Mouse (Mus musculus): ENCODE results near the gene Kmt2d.
A peak's percentile ranks its signal among the peaks of the same experiment; 100 is the strongest.
"Not testable (repeated sequence)": the region's sequence is repeated elsewhere in the genome, so short reads cannot be mapped to it uniquely, and the experiment has no call there.

Gene Kmt2d

DNA sequence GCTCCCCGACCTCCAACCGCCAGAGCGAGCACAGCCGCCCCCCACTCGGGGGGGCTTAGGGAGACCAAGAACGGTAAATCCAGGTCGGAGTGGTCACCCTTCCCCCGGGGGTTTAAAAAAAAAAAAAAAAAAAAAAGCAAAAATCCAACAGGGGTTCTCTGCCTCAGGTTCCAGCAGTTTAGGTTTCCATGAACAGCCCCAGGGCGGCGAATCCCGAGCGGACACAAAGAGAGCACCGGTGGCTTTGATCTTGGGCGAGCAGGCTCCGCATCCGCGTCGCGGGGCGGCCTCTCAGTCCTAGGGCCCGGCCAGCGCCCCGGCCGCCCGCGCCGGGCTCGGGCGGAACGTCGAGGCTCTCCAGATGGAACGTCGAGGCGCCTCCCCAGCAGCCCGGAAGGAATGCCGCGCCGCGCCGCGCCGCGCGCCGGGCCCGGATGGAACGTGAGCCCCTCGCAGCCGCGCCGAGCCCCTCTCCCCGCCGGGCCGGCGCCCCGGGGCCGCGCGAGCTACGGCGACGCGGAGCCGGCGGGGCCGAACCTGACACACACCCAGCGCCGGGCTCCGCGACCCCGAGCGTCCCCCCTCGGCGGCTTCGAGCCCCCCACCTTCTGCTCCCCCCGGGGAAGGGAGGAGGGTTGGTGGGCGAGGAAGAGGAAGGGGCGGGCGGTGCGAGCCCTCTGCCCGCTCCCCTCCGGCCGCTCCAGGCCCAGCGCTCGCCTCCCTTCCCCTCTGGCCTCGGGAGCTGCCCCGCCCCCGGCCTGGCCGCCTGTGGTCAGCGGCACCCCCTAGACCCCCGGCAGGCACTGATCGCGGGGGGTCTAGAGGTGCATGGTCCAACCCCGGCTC, at the start of gene Kmt2d:
TSS of gene Kmt2d (minus strand) at position 135 of the 846 bp plus-strand sequence.
- peak; percentile 55 for DNase-seq (ENCODE audit: low read depth, low spot score)

GRCm38 (mm10) chr15:98918499-98918895, 47.5 kb upstream of the Kmt2d start:
- DNase-seq (ENCODE audit: low read depth, low spot score): not testable (repeated sequence)

DNA sequence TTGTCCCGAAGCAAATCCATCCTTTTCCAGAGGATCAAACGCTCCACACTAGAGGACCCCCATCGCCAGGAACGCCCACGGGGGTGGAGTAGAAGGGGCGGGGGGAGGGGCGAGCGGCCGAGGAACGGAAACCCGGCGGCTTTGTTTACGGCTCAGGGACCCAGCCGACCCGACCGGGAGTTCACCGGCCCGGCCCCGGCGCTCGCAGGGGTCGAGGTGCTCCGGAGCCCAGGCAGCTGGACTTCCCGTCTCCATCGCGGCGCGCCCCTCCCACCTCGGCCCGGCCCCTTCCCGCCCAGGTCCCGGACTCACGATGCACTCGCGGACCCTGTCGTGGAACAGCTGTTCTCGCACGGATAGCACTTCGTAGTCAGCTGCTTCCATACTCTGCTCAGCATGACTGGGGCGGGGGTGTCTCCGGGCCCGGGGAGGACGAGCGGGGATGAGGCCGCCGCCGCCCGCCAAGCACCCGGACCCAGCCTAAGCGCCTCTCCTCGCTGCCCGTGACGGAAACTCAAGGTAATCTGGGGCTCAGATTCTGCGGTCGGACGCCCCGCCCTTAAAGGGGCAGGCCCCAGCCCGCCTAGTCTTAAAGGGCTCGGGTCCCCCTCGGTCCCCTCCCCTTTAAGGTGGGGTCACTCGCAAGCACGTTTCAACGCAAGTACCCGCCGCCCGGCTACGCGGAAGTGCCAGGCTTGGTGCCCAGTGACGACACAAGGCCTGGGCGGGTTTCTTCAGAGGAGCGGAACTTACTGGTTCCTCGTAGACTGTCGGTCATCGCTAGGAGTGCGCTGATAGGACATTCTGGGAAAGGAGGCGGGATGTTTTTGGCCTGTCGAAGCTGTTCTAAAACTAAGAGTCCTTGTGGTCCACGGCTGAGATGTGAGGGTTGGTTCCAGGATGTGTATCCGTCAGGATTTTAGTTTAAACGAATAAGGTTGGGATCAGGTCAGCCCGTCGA, 46.8 kb upstream of the Kmt2d start, which contains the start of gene Lmbr1l:
TSS of gene Lmbr1l (minus strand) at position 694 of the 961 bp plus-strand sequence.
- DNase-seq (ENCODE audit: low read depth, low spot score): peak; percentile 99

GRCm38 (mm10) chr15:98917091-98917490, 46.1 kb upstream of the Kmt2d start:
- peak; percentile 48 for DNase-seq (ENCODE audit: low read depth, low spot score)

DNA sequence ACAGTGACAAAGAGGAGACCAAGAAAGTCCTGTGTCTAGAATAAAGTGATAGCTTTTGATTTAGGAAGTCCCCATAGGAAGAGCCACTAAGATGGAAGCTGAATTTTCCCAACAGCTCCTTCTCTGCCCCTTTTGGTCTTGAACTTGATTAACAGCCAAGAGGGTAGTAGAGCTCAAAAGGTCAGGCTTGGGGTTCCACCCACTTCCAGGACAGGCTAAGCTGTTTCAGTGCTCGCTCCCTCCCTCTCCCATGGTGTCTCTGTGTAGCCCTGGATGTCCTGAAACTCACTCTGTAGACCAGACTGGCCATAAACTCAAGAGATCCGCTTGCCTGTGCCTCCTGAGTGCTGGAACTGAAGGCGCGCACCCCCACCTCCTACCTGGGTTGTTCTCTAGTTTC, 45.0 kb upstream of the Kmt2d start:
- DNase-seq (ENCODE audit: low read depth, low spot score): no peak

DNA sequence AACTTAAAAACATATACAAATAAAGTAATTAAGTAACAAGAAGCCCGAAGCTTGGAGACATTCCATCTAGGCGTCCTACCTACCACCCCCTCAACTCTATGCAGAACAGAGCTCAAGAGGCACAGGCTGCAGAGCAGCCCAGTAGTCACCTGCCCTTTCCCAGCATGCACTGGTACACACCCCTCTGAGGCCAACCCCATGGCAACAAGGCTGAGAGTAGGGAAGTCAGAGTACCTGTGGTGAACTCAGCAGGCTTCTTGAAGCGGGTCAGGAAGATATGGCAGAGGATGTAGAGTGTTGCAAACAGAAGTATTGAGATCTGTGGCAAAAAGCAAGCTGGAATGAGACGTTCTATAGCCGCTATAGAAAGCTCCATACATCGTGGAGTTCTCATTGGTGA, 43.9 kb upstream of the Kmt2d start:
- peak; percentile 42 for DNase-seq (ENCODE audit: low read depth, low spot score)

- DNase-seq (ENCODE audit: low read depth, low spot score): peak; percentile 71
Measured at GRCm38 (mm10) chr15:98904692-98905091, 33.7 kb upstream of the Kmt2d start.

GRCm38 (mm10) chr15:98902600-98902999, 31.6 kb upstream of the Kmt2d start:
- no peak for DNase-seq (ENCODE audit: low read depth, low spot score)

GRCm38 (mm10) chr15:98901530-98901929, 30.5 kb upstream of the Kmt2d start:
- no peak for DNase-seq (ENCODE audit: low read depth, low spot score)

DNA sequence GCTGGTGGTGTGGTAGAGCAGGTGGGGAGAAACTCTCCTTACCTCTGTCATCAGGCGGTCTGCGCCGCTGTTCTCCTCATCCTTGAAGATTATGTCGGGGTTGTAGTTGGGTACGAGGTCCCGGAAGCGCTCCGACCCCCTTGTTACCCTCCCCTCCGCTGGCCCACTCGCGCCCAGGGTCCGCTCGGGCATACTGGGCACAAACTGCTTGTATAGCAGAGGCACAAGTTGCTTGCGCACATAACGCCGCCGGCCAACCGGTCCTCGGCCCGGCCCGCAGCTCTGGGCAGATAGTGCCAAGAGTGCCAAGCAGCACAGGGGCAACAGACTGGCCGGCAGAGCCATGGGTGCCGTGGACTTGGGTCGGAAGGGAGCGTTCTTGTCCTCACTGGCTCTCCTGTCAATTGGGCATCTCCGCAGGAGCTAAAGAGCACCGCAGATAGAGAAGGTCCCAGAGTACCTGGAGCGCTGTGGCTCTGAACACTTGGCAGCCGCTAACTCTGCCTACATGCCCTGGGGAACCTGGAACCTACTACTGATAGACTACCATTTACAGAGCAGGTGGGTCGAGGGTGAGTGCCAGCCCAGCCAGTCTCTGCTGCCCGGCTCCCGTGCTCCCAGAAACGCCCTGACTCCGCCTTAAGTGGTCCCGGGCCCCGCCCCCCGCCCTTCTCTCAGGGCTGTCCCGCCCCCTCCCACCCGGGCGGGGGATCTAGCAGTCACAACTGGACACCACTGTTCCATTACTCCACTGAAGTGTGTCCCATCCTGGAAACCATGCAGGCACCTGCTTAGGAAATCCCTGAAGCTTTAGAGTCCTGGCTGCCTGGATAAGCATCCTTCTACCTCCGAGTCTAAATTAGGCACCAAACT, 27.2 kb upstream of the Kmt2d start, which contains the start of gene Dhh:
TSS of gene Dhh (minus strand) at position 613 of the 873 bp plus-strand sequence.
- DNase-seq (ENCODE audit: low read depth, low spot score): no peak

GRCm38 (mm10) chr15:98897495-98897894, 26.5 kb upstream of the Kmt2d start:
- DNase-seq (ENCODE audit: low read depth, low spot score): no peak

DNA sequence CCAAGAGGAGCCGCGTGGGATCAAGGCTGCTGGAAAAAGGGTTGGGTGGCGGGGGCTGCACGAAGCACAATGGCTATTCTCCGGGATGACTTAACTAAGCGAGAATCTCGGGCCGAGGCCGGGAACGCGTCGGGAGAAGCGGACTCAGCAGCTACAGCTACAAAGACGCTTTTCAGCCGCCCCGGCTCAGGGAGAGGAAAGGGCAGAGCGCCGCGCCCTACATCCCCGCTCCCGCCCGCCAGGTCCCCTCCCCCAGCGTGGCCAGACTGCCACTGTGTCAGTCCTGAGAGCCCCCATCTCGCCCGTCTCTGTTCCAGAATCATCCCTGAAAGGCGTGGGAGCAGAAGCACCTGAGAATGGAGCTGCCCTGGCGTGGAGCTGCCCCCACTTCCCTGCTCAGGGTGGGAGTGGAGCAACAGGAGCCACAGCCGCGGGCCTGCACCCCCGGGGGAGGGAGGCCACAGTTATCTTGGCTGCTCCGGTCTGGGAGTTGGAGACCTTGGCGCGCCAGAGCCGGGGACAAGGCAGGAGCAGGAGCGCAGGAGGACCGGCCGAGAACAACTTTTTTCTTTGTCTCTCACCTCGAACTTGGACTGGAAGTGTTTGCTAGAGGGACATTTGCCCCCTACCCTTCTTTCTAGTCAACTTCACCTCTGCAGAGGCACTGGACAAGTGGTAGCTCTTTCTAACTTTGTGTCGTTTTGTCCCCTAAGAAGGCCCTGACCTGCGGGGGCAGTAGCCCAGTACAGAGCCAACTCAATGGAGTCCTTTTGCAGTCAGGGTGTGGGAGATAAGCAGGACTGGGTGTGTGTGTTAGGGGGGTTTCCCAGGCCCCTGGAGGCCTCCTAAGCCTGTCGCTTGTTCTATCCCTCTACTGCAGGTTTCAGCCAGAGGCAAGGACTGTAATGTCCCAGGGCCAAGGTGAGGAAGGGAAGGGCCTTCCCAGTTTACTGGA, 24.9 kb upstream of the Kmt2d start:
- no peak for DNase-seq (ENCODE audit: low read depth, low spot score)

- DNase-seq (ENCODE audit: low read depth, low spot score): peak; percentile 25
Measured at GRCm38 (mm10) chr15:98894746-98895634, 24.0 kb upstream of the Kmt2d start.

DNA sequence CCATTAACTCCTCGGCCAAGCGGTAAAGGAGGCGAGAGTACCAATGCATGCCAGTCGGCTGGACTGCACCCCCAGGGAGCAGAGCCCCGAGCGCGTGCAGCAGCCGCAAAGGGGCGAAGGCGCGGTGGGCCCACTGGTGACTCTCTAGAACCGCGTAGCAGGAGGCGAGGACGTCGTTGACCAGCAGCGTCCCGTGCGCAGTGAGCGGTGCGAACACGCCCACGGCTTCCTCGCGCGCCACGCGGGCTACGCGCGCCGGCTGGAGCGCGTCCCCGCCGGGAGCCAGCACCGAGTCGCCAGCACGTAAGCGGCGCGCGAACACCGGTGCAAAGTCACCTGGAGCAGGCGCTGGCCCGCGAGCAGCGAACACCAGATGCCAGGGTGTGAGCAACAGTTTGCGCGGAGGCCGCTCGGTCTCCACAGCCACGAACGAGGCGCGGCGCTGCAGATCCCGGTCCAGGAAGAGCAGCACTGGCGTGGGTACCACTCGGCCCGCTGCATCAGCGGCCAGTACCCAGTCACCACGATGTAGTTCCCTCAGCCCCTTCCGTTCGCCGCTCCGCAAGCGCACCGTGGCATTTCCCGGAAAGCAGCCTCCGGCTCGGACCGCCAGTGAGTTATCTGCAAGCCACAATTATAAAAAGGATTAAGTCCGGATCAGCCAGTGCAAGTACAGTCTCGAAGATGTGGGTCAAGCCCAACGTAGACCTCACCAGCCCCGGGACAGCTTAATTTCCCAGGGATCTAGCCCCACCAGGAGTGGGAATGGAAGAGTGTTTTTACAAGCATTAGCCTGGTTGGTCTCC, 23.1 kb upstream of the Kmt2d start, which contains the start of gene Rhebl1:
TSS of gene Rhebl1 (minus strand) at position 601 of the 806 bp plus-strand sequence.
- DNase-seq (ENCODE audit: low read depth, low spot score): peak; percentile 60

DNA sequence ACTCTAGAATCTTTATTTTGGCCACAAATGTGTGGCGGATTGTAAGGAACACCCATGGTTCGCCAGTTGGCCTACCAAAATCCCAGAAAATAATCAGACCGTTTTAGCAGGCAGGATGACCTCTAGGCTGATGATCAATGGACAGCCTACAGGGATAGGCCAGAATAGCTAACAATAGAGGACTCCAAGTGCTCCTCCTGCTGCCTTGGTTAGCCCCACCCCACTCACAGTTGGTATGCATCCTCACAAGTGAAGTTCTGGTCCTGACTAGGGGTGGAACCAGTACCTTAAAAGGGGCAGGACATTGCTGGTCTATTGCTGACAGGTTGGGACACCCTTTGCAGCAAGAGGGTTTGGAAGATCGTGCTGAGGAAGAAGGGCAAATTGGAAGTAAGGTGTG, 22.0 kb upstream of the Kmt2d start:
- no peak for DNase-seq (ENCODE audit: low read depth, low spot score)

GRCm38 (mm10) chr15:98891907-98892606, 21.1 kb upstream of the Kmt2d start:
- peak; percentile 83 for DNase-seq (ENCODE audit: low read depth, low spot score)

GRCm38 (mm10) chr15:98891198-98891742, 20.3 kb upstream of the Kmt2d start:
- DNase-seq (ENCODE audit: low read depth, low spot score): no peak
